Mouse (Mus musculus): Measurements from ENCODE around the gene Ankrd27. TPM values are rescaled to one million over a fixed set of nuclear protein-coding genes. Genes with fewer than 3 reads are reported as not detected.
"Not testable (repeated sequence)": the region's sequence is repeated elsewhere in the genome, so short reads cannot be mapped to it uniquely, and the experiment has no call there.

Gene Ankrd27
- polyA plus RNA-seq, 1 experiment: 12.8 TPM

DNA sequence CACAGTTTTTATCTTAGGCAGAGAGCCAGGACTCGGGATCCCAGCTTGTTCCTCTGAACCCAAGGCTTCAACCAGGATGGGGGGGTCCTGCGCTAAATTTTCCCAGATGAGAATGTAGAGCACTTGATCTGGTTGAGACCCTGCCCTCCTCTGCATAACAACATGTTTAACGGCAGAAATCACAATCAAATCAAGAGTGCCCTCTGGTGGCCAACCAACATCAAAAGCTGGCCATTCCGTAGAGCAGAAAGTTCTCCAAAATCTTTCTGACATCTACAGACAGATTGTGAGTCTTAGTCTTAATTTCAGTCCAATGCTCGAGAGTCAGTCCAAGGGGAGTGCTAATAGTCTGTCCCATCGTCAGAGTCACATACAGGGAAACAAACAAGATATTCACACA, 15.2 kb upstream of the Ankrd27 start:
- H3K27ac ChIP-seq (ENCODE audit: control insufficient read depth, insufficient read depth, low read depth, low read length); H3K36me3 ChIP-seq (ENCODE audit: control insufficient read depth, insufficient read depth, low read length); H3K27me3 ChIP-seq (ENCODE audit: control insufficient read depth, insufficient read depth, low read length); H3K4me3 ChIP-seq (ENCODE audit: control insufficient read depth, low read depth, low read length); H3K4me1 ChIP-seq (ENCODE audit: control insufficient read depth, insufficient read depth, low read length): not testable (repeated sequence)

- no peak overlapping the region for H3K4me3 ChIP-seq (ENCODE audit: control insufficient read depth, low read depth, low read length)
- H3K36me3 ChIP-seq (ENCODE audit: control insufficient read depth, insufficient read depth, low read length): no peaks in the 10 kb centered on the region
- TF ChIP-seq CTCF (IDR thresholded peaks at IDR 0.05; ENCODE audit: control insufficient read depth, insufficient read depth, insufficient replicate concordance, low read depth, low read length) (peak; percentile 78), POLR2A (IDR thresholded peaks at IDR 0.05; ENCODE audit: control insufficient read depth, low read depth, low read length) (no peak)
- H3K27me3 ChIP-seq (ENCODE audit: control insufficient read depth, insufficient read depth, low read length): no peaks in the 10 kb centered on the region
- peaks cover 12% of the 10 kb centered on the region for H3K4me1 ChIP-seq (ENCODE audit: control insufficient read depth, insufficient read depth, low read length)
- no peak overlapping the region for H3K27ac ChIP-seq (ENCODE audit: control insufficient read depth, insufficient read depth, low read depth, low read length)
Observed at GRCm38 (mm10) chr7:35579849-35580248, 6.2 kb upstream of the Ankrd27 start.

- H3K4me1 ChIP-seq (ENCODE audit: control insufficient read depth, insufficient read depth, low read length): peaks cover 27% of the 10 kb centered on the region
- H3K4me3 ChIP-seq (ENCODE audit: control insufficient read depth, low read depth, low read length): no peak overlapping the region
- no peaks in the 10 kb centered on the region for H3K36me3 ChIP-seq (ENCODE audit: control insufficient read depth, insufficient read depth, low read length)
- no peak overlapping the region for H3K27ac ChIP-seq (ENCODE audit: control insufficient read depth, insufficient read depth, low read depth, low read length)
- TF ChIP-seq CTCF (IDR thresholded peaks at IDR 0.05; ENCODE audit: control insufficient read depth, insufficient read depth, insufficient replicate concordance, low read depth, low read length) (no peak; the same call in 1 of the 2 replicates), POLR2A (IDR thresholded peaks at IDR 0.05; ENCODE audit: control insufficient read depth, low read depth, low read length) (no peak)
- no peaks in the 10 kb centered on the region for H3K27me3 ChIP-seq (ENCODE audit: control insufficient read depth, insufficient read depth, low read length)
Observed at GRCm38 (mm10) chr7:35582719-35583118, 3.3 kb upstream of the Ankrd27 start.

DNA sequence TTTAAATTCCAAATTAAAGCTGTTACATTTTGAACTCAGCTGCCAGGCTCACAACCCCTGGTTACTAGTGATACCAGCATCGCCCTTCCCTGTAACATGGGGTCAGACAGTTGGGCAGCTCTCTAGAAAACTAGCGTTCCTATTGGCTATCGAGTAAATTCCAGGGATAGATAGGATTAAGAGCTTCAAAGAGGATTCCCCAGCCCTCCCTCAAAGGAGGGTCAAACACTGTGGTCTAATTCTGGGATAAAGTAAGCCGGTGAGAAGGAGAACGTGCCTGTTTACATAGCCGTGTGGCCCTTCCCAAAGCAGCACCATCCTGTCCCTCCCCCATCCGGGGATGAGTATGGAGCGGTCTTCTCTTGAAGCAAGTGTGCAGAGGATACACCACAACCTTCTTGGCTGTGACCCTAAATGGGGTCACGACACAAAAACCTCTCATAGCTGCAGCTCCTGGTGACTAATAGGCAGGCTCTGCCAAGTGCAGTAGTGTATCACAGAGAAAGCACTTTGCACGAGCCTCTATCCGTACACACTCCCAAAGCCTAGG, 2.5 kb upstream of the Ankrd27 start:
- Histone ChIP-seq H3K36me3 (ENCODE audit: control insufficient read depth, insufficient read depth, low read length) (no peaks in the 10 kb centered on the region), H3K4me1 (ENCODE audit: control insufficient read depth, insufficient read depth, low read length) (peaks cover 27% of the 10 kb centered on the region), H3K27ac (ENCODE audit: control insufficient read depth, insufficient read depth, low read depth, low read length) (no peak overlapping the region), H3K27me3 (ENCODE audit: control insufficient read depth, insufficient read depth, low read length) (no peaks in the 10 kb centered on the region), H3K4me3 (ENCODE audit: control insufficient read depth, low read depth, low read length) (no peak overlapping the region)
- TF ChIP-seq CTCF (IDR thresholded peaks at IDR 0.05; ENCODE audit: control insufficient read depth, insufficient read depth, insufficient replicate concordance, low read depth, low read length): no peak
- TF ChIP-seq POLR2A (IDR thresholded peaks at IDR 0.05; ENCODE audit: control insufficient read depth, low read depth, low read length): no peak

- Histone ChIP-seq H3K4me3 (ENCODE audit: control insufficient read depth, low read depth, low read length) (peak overlapping the region; percentile 73), H3K4me1 (ENCODE audit: control insufficient read depth, insufficient read depth, low read length) (peaks cover 27% of the 10 kb centered on the region), H3K27ac (ENCODE audit: control insufficient read depth, insufficient read depth, low read depth, low read length) (no peak overlapping the region), H3K36me3 (ENCODE audit: control insufficient read depth, insufficient read depth, low read length) (no peaks in the 10 kb centered on the region), H3K27me3 (ENCODE audit: control insufficient read depth, insufficient read depth, low read length) (no peaks in the 10 kb centered on the region)
- TF ChIP-seq POLR2A (IDR thresholded peaks at IDR 0.05; ENCODE audit: control insufficient read depth, low read depth, low read length) (no peak; the same call in 1 of the 2 replicates), CTCF (IDR thresholded peaks at IDR 0.05; ENCODE audit: control insufficient read depth, insufficient read depth, insufficient replicate concordance, low read depth, low read length) (no peak)
Observed at GRCm38 (mm10) chr7:35584068-35584785, 1.8 kb upstream of the Ankrd27 start.

DNA sequence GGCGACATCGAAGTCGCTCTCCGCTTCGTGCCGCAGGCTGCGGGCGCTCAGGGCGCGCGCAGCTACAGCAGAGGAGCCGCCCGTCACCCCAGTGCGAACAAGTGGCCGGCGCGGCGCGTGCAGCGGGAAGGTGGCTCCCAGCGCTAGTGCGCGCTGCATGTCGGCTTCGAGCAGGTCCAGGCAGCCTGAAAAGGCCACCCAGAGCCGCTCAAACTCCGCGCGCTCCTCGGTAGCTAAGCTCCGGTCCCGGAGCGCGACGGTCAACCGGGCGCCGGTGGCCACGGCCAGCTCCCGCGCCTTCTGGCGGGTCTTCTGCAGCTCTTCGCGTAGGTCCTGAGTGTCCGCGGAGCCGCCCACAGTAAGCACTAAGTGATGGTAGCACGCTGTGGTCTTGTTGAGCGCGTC, 1.3 kb upstream of the Ankrd27 start:
- peaks cover 27% of the 10 kb centered on the region for H3K4me1 ChIP-seq (ENCODE audit: control insufficient read depth, insufficient read depth, low read length)
- H3K4me3 ChIP-seq (ENCODE audit: control insufficient read depth, low read depth, low read length): peak overlapping the region; percentile 73
- TF ChIP-seq POLR2A (IDR thresholded peaks at IDR 0.05; ENCODE audit: control insufficient read depth, low read depth, low read length): no peak
- no peak for TF ChIP-seq CTCF (IDR thresholded peaks at IDR 0.05; ENCODE audit: control insufficient read depth, insufficient read depth, insufficient replicate concordance, low read depth, low read length)
- H3K27ac ChIP-seq (ENCODE audit: control insufficient read depth, insufficient read depth, low read depth, low read length): no peak overlapping the region
- H3K36me3 ChIP-seq (ENCODE audit: control insufficient read depth, insufficient read depth, low read length): no peaks in the 10 kb centered on the region
- H3K27me3 ChIP-seq (ENCODE audit: control insufficient read depth, insufficient read depth, low read length): no peaks in the 10 kb centered on the region

DNA sequence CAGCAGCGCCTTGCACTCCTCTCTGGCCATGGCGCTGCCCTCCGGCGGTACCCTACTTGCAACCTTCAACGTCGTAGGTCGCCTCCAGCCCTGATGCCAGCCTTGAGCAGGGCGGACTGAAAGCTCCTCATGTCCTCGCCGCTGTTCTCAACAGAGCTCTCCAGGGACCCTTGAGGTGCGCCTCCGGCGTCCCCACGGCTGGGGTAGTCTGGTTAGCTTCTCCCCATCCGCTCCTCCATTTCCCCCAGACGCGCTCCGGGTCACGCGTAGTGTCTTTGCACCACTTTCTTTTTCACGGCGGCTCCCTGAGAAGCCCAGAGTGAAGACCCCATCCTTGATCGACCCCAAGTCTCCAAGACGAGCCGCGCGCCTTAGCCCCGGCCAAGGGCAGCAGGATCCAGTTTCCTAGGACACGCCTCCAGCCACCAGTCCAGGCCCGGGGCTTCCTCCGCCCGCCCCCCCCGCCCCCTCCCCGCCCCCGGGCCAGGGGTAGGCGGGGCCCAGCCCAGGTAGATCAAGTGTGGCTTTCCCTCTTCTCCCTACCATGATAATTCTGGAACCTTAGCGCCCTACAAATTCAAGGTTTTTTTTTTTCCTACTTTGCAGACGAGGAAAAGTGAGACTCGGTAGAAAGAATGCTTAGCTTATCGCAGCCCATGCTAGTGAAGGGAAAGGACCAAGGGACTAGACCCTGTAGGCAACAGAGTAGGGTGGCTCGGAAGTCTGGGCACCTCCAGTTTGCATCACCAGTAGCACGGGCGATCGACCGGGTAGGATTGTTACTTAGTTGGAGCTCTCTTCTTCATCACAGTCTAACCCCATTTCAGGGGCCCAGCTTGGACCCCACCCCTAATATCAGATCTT, 621 bp upstream of the Ankrd27 start, which contains the start of gene Rgs9bp:
Gene Rgs9bp (minus strand): TSS at position 392 of the 864 bp plus-strand sequence.
- H3K4me1 ChIP-seq (ENCODE audit: control insufficient read depth, insufficient read depth, low read length): peaks cover 27% of the 10 kb centered on the region
- no peaks in the 10 kb centered on the region for H3K36me3 ChIP-seq (ENCODE audit: control insufficient read depth, insufficient read depth, low read length)
- H3K27me3 ChIP-seq (ENCODE audit: control insufficient read depth, insufficient read depth, low read length): no peaks in the 10 kb centered on the region
- H3K4me3 ChIP-seq (ENCODE audit: control insufficient read depth, low read depth, low read length): peak within 1 kb of the TSS; percentile 92
- H3K27ac ChIP-seq (ENCODE audit: control insufficient read depth, insufficient read depth, low read depth, low read length): no peak within 1 kb of the TSS; the same call in 1 of the 2 replicates
- TF ChIP-seq CTCF (IDR thresholded peaks at IDR 0.05; ENCODE audit: control insufficient read depth, insufficient read depth, insufficient replicate concordance, low read depth, low read length) (no peak), POLR2A (IDR thresholded peaks at IDR 0.05; ENCODE audit: control insufficient read depth, low read depth, low read length) (no peak)

All from testis, adult 2 months (tissue).